Mouse (Mus musculus): ENCODE measurements at regions not wholly inside any gene's neighbourhood (a gene's known extent, or its start where the extent isn't known, plus 50 kb on each side); places are given as distances from the start of the nearest gene placed in this dataset.

DNA sequence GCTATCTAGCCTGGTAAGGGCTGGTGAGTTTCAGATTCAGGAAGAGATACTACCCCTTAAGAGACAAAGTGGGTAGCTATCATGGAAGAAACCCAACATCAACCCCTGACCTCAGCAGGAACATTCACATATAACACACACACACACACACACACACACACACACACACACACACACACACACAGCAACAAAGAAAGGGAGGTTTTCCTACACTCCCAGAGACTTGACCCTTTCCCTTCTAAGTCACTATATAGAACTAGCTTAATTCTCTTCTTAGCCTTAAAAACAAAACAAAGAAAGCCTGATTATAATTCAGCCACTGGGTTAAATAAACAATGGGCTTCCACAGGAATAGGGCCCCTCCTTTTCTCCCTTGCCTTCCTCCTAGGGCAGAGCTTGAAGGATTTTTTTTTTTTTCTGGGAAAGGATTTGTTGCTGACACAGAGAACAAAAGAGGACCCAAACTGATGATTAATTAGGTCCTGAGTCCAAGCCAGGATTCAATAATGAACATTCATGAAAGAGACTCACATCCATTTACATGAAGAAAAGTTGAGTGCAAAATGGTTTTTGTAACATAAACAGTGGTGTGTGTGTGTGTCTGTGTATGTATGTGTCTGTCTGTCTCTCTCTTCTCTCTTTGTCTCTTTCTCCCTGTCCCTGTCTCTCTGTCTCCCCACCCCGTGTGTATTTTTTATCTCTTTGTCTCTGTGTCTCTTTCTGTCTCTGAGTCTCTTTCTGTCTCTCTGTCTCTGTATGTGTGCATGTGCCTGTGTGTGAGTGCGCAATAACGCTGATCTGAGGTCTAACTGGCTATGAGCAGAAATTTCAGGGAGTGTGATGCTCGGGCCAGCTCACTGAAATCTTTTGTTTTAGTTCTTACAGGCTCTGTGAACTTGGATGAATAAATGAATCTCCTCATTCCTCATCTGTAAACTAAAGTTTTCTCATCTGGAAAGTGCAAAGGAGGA, 108.3 kb upstream of the Spdl1 start:
- H3K4me3 ChIP-seq = no peak overlapping the region
- H3K27ac ChIP-seq = no peak overlapping the region
- TF ChIP-seq CTCF (IDR thresholded peaks at IDR 0.05) = no peak
- intact Hi-C loops (cut with DNase I) = no loop called here
- no peak for DNase-seq

DNA sequence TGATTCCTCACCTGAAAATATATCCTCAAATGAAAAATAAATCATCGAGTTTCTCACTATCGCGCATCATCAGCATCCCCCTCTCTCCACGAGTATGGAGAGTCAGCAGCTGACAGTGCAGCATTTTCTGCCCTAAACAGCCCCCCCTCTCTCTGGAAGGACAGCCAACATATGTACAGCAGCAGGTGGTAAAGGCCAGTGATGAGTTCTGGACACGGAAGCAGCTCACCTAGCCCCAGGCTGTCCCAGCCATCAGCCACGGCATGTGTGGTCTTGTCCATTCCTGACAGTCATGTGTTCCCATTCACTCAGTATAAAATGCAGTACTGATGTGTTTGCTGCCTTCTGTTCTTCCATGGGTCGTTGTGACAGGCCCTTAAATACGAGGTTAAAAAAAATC, 106.7 kb upstream of the Spdl1 start:
- no peak for TF ChIP-seq CTCF (IDR thresholded peaks at IDR 0.05)
- DNase-seq = no peak
- intact Hi-C loops (cut with DNase I) = no loop called here
- no peak overlapping the region for H3K4me3 ChIP-seq
- H3K27ac ChIP-seq = no peak overlapping the region

- no peak for DNase-seq
- intact Hi-C loops (cut with DNase I) = no loop called here
These were observed 105.6 kb upstream of the Spdl1 start for GRCm38 (mm10) chr11:34939002-34939401.

GRCm38 (mm10) chr11:34932191-34932590, 98.8 kb upstream of the Spdl1 start:
- no peak for DNase-seq
- H3K4me3 ChIP-seq = no peak overlapping the region
- no peak overlapping the region for H3K27ac ChIP-seq
- no peak for TF ChIP-seq CTCF (IDR thresholded peaks at IDR 0.05)
- intact Hi-C loops (cut with DNase I) = no loop called here

More at GRCm38 (mm10) chr11:34939002-34939401, 105.6 kb upstream of the Spdl1 start:
- no peak overlapping the region for H3K4me3 ChIP-seq
- H3K27ac ChIP-seq = no peak overlapping the region
- TF ChIP-seq CTCF (IDR thresholded peaks at IDR 0.05) = no peak

- no peak overlapping the region for H3K27ac ChIP-seq
- no peak for TF ChIP-seq CTCF (IDR thresholded peaks at IDR 0.05)
- no peak overlapping the region for H3K4me3 ChIP-seq
- no peak for DNase-seq
- intact Hi-C loops (cut with DNase I) = no loop called here
These were observed 83.7 kb upstream of the Spdl1 start for GRCm38 (mm10) chr11:34917175-34917574.

- Histone ChIP-seq H3K27ac (no peak overlapping the region), H3K4me3 (no peak overlapping the region)
- intact Hi-C loops (cut with DNase I) = no loop called here
- no peak for TF ChIP-seq CTCF (IDR thresholded peaks at IDR 0.05)
- no peak for DNase-seq
These were observed 76.4 kb upstream of the Spdl1 start for GRCm38 (mm10) chr11:34909841-34910240.

DNA sequence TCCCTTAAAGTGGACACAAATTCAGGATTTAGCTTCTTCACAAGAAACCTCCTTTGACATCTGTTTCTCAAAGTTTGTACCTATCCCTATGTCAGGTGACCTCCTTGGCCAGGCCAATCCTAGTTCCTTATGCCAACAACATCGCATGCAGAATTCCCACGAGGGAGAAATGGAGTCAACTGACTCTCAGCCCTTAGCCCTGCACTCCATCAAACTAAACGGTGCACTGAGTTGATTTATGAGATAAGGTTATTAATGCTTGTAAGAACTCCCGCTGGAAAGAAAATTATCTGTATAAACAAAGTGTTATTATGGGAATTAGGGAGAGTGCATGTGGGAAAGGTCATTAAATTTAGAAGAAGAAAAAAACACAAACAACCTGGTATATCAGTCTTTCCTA, 70.8 kb upstream of the Spdl1 start:
- no peak overlapping the region for H3K4me3 ChIP-seq
- H3K27ac ChIP-seq = no peak overlapping the region
- intact Hi-C loops (cut with DNase I) = no loop called here

GRCm38 (mm10) chr11:34899400-34899799, 66.0 kb upstream of the Spdl1 start:
- no peak for DNase-seq
- Histone ChIP-seq H3K27ac (no peak overlapping the region), H3K4me3 (no peak overlapping the region)
- intact Hi-C loops (cut with DNase I) = no loop called here
- no peak for TF ChIP-seq CTCF (IDR thresholded peaks at IDR 0.05)

More for the DNA sequence above, 70.8 kb upstream of the Spdl1 start:
- DNase-seq = no peak
- TF ChIP-seq CTCF (IDR thresholded peaks at IDR 0.05) = no peak

- no peak overlapping the region for H3K27ac ChIP-seq
- no peak for TF ChIP-seq CTCF (IDR thresholded peaks at IDR 0.05)
- DNase-seq = no peak
- intact Hi-C loops (cut with DNase I) = no loop called here
- H3K4me3 ChIP-seq = no peak overlapping the region
These were observed 62.2 kb upstream of the Spdl1 start for GRCm38 (mm10) chr11:34895624-34896023.

DNA sequence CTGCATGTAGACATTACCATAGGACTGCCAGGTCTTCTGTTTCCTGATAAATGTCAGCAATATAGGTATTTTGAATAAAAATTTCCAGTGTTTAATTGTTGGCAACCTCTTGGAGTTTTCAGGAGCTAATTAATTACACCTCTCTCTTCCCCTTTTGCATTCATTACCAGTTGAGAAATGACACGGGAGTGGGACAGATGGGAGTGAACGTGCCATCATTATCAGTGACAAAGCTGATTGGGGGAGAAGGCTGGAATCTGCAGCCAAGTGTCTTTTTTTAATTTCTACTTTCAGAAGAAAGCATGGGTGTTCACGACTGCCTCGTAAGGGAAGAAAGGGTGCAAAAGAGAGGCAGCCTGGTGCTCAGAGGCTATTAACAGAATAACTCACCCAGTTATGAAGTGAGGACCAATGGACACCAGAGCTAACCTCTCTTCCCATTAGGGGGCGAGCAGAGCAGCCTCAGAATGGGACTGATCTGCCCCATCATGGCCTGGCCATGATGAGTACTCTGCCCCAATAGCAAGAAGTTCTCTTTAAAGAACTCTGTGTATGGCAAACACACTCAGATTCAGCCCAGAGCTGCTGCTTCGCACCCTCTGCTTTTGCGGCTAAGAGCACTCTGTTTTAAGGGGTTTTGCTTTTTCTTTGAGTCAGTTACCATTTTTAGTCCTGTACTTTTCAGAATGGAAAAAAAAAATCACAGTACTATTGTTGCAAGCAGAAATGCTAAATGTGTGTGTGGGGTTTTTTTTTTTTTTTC, 55.1 kb upstream of the Spdl1 start:
- Histone ChIP-seq H3K4me3 (no peak overlapping the region), H3K27ac (no peak overlapping the region)
- intact Hi-C loops (cut with DNase I) = no loop called here
- TF ChIP-seq CTCF (IDR thresholded peaks at IDR 0.05) = no peak
- DNase-seq = no peak

DNA sequence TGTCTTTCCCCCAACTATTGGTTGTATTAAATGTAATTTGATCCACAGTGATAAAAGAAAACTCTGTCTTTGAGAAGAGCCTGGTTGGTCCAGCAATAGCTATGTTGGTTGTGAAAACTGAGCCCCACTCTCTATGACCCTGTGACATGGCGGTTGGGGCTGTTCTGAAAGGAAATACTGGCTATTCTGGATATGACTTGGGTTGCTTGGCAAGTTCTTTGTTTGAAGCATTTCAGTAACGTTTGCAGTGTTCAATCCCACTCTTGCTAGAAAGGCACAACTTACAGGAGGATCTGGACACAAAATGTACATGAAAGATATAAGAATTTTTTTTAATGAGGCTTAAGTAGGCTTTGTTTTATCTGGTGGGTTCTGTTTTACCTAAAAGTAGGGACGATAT, 54.1 kb upstream of the Spdl1 start:
- Histone ChIP-seq H3K27ac (no peak overlapping the region), H3K4me3 (no peak overlapping the region)
- intact Hi-C loops (cut with DNase I) = no loop called here
- no peak for TF ChIP-seq CTCF (IDR thresholded peaks at IDR 0.05)
- DNase-seq = no peak

Measured in gastrocnemius, adult 2 months (tissue).